Mouse (Mus musculus) forebrain, embryonic 15.5 days (tissue): ENCODE data around the gene Gm10282. TPM values are rescaled to one million over a fixed set of nuclear protein-coding genes. Genes with fewer than 3 reads are reported as not detected.
A peak's percentile ranks its signal among the peaks of the same experiment; 100 is the strongest.

Experiments used
- ATAC-seq: fragments of 200-750 bp; cut with Nextera tagmentation; replicated peaks from 2 replicates; pipeline ENCODE4 v1.8.0; 2017; ENCODE audit warnings: mild to moderate bottlenecking, moderate TSS enrichment, moderate library complexity
- H3K27ac ChIP-seq: fragments of 300-500 bp; sonication (generic); replicated peaks from 2 replicates; pipeline ENCODE4 v1.5.1; 2015; ENCODE audit warnings: mild to moderate bottlenecking, inconsistent platforms
- H3K27me3 ChIP-seq: fragments of 300-500 bp; sonication (generic); 2 replicates; pipeline ENCODE4 v1.6.1; 2015; ENCODE audit warnings: inconsistent platforms
- H3K36me3 ChIP-seq: fragments of 300-500 bp; sonication (generic); 2 replicates; pipeline ENCODE4 v1.6.1; 2015; ENCODE audit warnings: mild to moderate bottlenecking, inconsistent platforms
- H3K4me1 ChIP-seq: fragments of 300-500 bp; sonication (generic); 2 replicates; pipeline ENCODE4 v1.6.1; 2015; ENCODE audit warnings: inconsistent platforms
- H3K4me2 ChIP-seq: fragments of 300-500 bp; sonication (generic); replicated peaks from 2 replicates; pipeline ENCODE4 v1.6.1; 2015; ENCODE audit warnings: mild to moderate bottlenecking, inconsistent platforms
- H3K4me3 ChIP-seq: fragments of 300-500 bp; sonication (generic); 2 replicates; pipeline ENCODE4 v1.5.1; 2015; ENCODE audit warnings: mild to moderate bottlenecking, inconsistent platforms
- H3K9ac ChIP-seq: fragments of 300-500 bp; sonication (generic); replicated peaks from 2 replicates; pipeline ENCODE4 v1.6.1; 2015; ENCODE audit warnings: mild to moderate bottlenecking, inconsistent platforms
- H3K9me3 ChIP-seq: fragments of 300-500 bp; sonication (generic); 2 replicates; pipeline ENCODE4 v1.6.1; 2016; ENCODE audit warnings: inconsistent platforms
- WGBS: fragments of 180-500 bp; shearing (Covaris S2); methylation state at CpG from one replicate; pipeline ENCODE4 v1.1.7; 2015; ENCODE audit warnings: mixed read lengths; 5-methylcytosine and 5-hydroxymethylcytosine counted together
- polyA plus RNA-seq: library from polyadenylated mRNA; unstranded; fragments of >200 nt; fragmentation: Nextera tagmentation; extraction: Ambion mirVana; gene quantifications from 2 replicates; pipeline ENCODE4 v1.2.1, GENCODE M21; 2015

Gene Gm10282
- polyA plus RNA-seq, 1 experiment from 2014 or later = 23.1 TPM

- no peaks in the 10 kb centered on the region for H3K27me3 ChIP-seq
- WGBS = 59% methylated on average over 6 of the region's 7 CpGs
- H3K9ac ChIP-seq = no peak overlapping the region
- no peaks in the 10 kb centered on the region for H3K9me3 ChIP-seq
- H3K27ac ChIP-seq = no peak overlapping the region
- no peaks in the 10 kb centered on the region for H3K36me3 ChIP-seq
- H3K4me3 ChIP-seq = no peak overlapping the region
- no peaks in the 10 kb centered on the region for H3K4me1 ChIP-seq
- no peak overlapping the region for H3K4me2 ChIP-seq
- no peak for ATAC-seq
These were observed 39.7 kb downstream of the Gm10282 start for GRCm38 (mm10) chr8:72265342-72265741.

GRCm38 (mm10) chr8:72263451-72263850, 41.6 kb downstream of the Gm10282 start:
- H3K4me2 ChIP-seq = no peak overlapping the region
- no peak overlapping the region for H3K4me3 ChIP-seq
- no peaks in the 10 kb centered on the region for H3K36me3 ChIP-seq
- no peak for ATAC-seq
- H3K27me3 ChIP-seq = no peaks in the 10 kb centered on the region
- WGBS = 69% methylated on average over 7 of the region's 7 CpGs
- no peak overlapping the region for H3K9ac ChIP-seq
- no peaks in the 10 kb centered on the region for H3K4me1 ChIP-seq
- H3K27ac ChIP-seq = no peak overlapping the region
- no peaks in the 10 kb centered on the region for H3K9me3 ChIP-seq

- H3K9me3 ChIP-seq = no peaks in the 10 kb centered on the region
- H3K27me3 ChIP-seq = no peaks in the 10 kb centered on the region
- no peak overlapping the region for H3K27ac ChIP-seq
- H3K4me3 ChIP-seq = no peak overlapping the region
- no peak for ATAC-seq
- 88% methylated on average over 2 of the region's 2 CpGs for WGBS
- H3K9ac ChIP-seq = no peak overlapping the region
- H3K4me2 ChIP-seq = no peak overlapping the region
- H3K36me3 ChIP-seq = no peaks in the 10 kb centered on the region
- no peaks in the 10 kb centered on the region for H3K4me1 ChIP-seq
These were observed 42.3 kb downstream of the Gm10282 start for GRCm38 (mm10) chr8:72262756-72263155.

- no peak for ATAC-seq
- 46% methylated on average over 5 of the region's 5 CpGs for WGBS
- Histone ChIP-seq H3K4me1 (no peaks in the 10 kb centered on the region), H3K4me2 (no peak overlapping the region), H3K9ac (no peak overlapping the region), H3K4me3 (no peak overlapping the region), H3K9me3 (no peaks in the 10 kb centered on the region), H3K36me3 (no peaks in the 10 kb centered on the region), H3K27ac (no peak overlapping the region), H3K27me3 (no peaks in the 10 kb centered on the region)
These were observed 43.2 kb downstream of the Gm10282 start for GRCm38 (mm10) chr8:72261872-72262271.

GRCm38 (mm10) chr8:72261431-72261830, 43.6 kb downstream of the Gm10282 start:
- ATAC-seq = no peak
- no peaks in the 10 kb centered on the region for H3K4me1 ChIP-seq
- no peak overlapping the region for H3K27ac ChIP-seq
- H3K4me2 ChIP-seq = no peak overlapping the region
- no peak overlapping the region for H3K4me3 ChIP-seq
- no peak overlapping the region for H3K9ac ChIP-seq
- H3K27me3 ChIP-seq = no peaks in the 10 kb centered on the region
- no peaks in the 10 kb centered on the region for H3K9me3 ChIP-seq
- H3K36me3 ChIP-seq = no peaks in the 10 kb centered on the region

- H3K36me3 ChIP-seq = no peaks in the 10 kb centered on the region
- no peaks in the 10 kb centered on the region for H3K9me3 ChIP-seq
- no peak overlapping the region for H3K4me2 ChIP-seq
- ATAC-seq = peak; percentile 61
- H3K27ac ChIP-seq = no peak overlapping the region
- 28% methylated on average over 2 of the region's 2 CpGs for WGBS
- no peaks in the 10 kb centered on the region for H3K4me1 ChIP-seq
- H3K9ac ChIP-seq = no peak overlapping the region
- H3K4me3 ChIP-seq = no peak overlapping the region
- no peaks in the 10 kb centered on the region for H3K27me3 ChIP-seq
These were observed 44.0 kb downstream of the Gm10282 start for GRCm38 (mm10) chr8:72261019-72261418.

- Histone ChIP-seq H3K4me1 (no peaks in the 10 kb centered on the region), H3K36me3 (no peaks in the 10 kb centered on the region), H3K27me3 (no peaks in the 10 kb centered on the region), H3K9ac (no peak overlapping the region), H3K9me3 (no peaks in the 10 kb centered on the region), H3K27ac (no peak overlapping the region), H3K4me2 (no peak overlapping the region), H3K4me3 (no peak overlapping the region)
- 73% methylated on average over 4 of the region's 4 CpGs for WGBS
- ATAC-seq = no peak; the same call in 1 of the 2 replicates
These were observed 44.5 kb downstream of the Gm10282 start for GRCm38 (mm10) chr8:72260585-72260984.

GRCm38 (mm10) chr8:72259862-72260261, 45.2 kb downstream of the Gm10282 start:
- no peak for ATAC-seq
- Histone ChIP-seq H3K4me2 (no peak overlapping the region), H3K9me3 (no peaks in the 10 kb centered on the region), H3K4me1 (no peaks in the 10 kb centered on the region), H3K27ac (no peak overlapping the region), H3K9ac (no peak overlapping the region), H3K36me3 (no peaks in the 10 kb centered on the region), H3K27me3 (no peaks in the 10 kb centered on the region), H3K4me3 (no peak overlapping the region)
- WGBS = 73% methylated on average over 2 of the region's 2 CpGs

- no peak overlapping the region for H3K27ac ChIP-seq
- H3K9ac ChIP-seq = no peak overlapping the region
- H3K27me3 ChIP-seq = no peaks in the 10 kb centered on the region
- H3K4me3 ChIP-seq = no peak overlapping the region
- H3K4me1 ChIP-seq = no peaks in the 10 kb centered on the region
- WGBS = 89% methylated on average over 1 of the region's 1 CpGs
- H3K36me3 ChIP-seq = peaks cover 14% of the 10 kb centered on the region
- ATAC-seq = no peak
- no peak overlapping the region for H3K4me2 ChIP-seq
- H3K9me3 ChIP-seq = no peaks in the 10 kb centered on the region
These were observed 47.2 kb downstream of the Gm10282 start for GRCm38 (mm10) chr8:72257902-72258238.

GRCm38 (mm10) chr8:72257171-72257901, 47.7 kb downstream of the Gm10282 start:
- Histone ChIP-seq H3K9ac (no peak overlapping the region), H3K4me3 (no peak overlapping the region), H3K36me3 (peaks cover 20% of the 10 kb centered on the region), H3K4me1 (no peaks in the 10 kb centered on the region), H3K27ac (no peak overlapping the region), H3K9me3 (no peaks in the 10 kb centered on the region), H3K27me3 (no peaks in the 10 kb centered on the region), H3K4me2 (no peak overlapping the region)
- WGBS = 57% methylated on average over 7 of the region's 7 CpGs
- 0 out of 2 replicates have a peak, but pooled peaks have one; percentile 17 for ATAC-seq

Other genes with a start within 250 kb of the Gm10282 start
- gene Olfr373, start 222.1 kb downstream of the Gm10282 start, polyA plus RNA-seq = not detected in 2 replicates
- not detected in 2 replicates for gene Olfr374, start 198.2 kb downstream of the Gm10282 start, polyA plus RNA-seq
- 221 TPM in 2 replicates for gene Tpm4, start 170.3 kb downstream of the Gm10282 start, polyA plus RNA-seq
- 100 and 103 TPM in 2 replicates for gene Rab8a, start 144.1 kb downstream of the Gm10282 start, polyA plus RNA-seq
- gene Hsh2d, start 115.6 kb downstream of the Gm10282 start, polyA plus RNA-seq = not detected in 2 replicates
- not detected in 2 replicates for gene Cib3, start 92.4 kb downstream of the Gm10282 start, polyA plus RNA-seq
- not detected in 2 replicates for gene Gm11034, start 91.6 kb downstream of the Gm10282 start, polyA plus RNA-seq
- 116 and 117 TPM in 2 replicates for gene Fam32a, start 85.5 kb downstream of the Gm10282 start, polyA plus RNA-seq
- 248 and 252 TPM in 2 replicates for gene Ap1m1, start 65.2 kb downstream of the Gm10282 start, polyA plus RNA-seq
- gene Klf2, start 13.8 kb upstream of the Gm10282 start, polyA plus RNA-seq = 4.0 and 4.1 TPM in 2 replicates
- gene Eps15l1, start 116.2 kb upstream of the Gm10282 start, polyA plus RNA-seq = 62.3 and 63.1 TPM in 2 replicates
- gene Calr3, start 138.6 kb upstream of the Gm10282 start, polyA plus RNA-seq = 0.92 TPM in 2 replicates
- 22.2 and 23.1 TPM in 2 replicates for gene 1700030K09Rik, start 138.6 kb upstream of the Gm10282 start, polyA plus RNA-seq
- gene Cherp, start 170.0 kb upstream of the Gm10282 start, polyA plus RNA-seq = 46.8 and 52.7 TPM in 2 replicates
- gene Slc35e1, start 187.4 kb upstream of the Gm10282 start, polyA plus RNA-seq = 13.8 and 14.7 TPM in 2 replicates
- 18.2 and 19.9 TPM in 2 replicates for gene Med26, start 243.0 kb upstream of the Gm10282 start, polyA plus RNA-seq